Mouse (Mus musculus): ENCODE measurements around the gene Fam71f2.
A peak's percentile ranks its signal among the peaks of the same experiment; 100 is the strongest.

Fam71f2 gene

GRCm38 (mm10) chr6:29279293-29279692 lies at the start of gene Fam71f2:
TSS of gene Fam71f2 (plus strand) at chr6:29279593.
- DNase-seq: no peak

GRCm38 (mm10) chr6:29230386-29230785 lies 49.0 kb upstream of the Fam71f2 start:
- DNase-seq: peak; percentile 78

- DNase-seq: no peak
Observed at GRCm38 (mm10) chr6:29231799-29232198, 47.6 kb upstream of the Fam71f2 start.

GRCm38 (mm10) chr6:29232321-29232720 lies 47.1 kb upstream of the Fam71f2 start:
- no peak for DNase-seq

GRCm38 (mm10) chr6:29233710-29234109 lies 45.7 kb upstream of the Fam71f2 start:
- DNase-seq: no peak

GRCm38 (mm10) chr6:29234272-29234671 lies 45.1 kb upstream of the Fam71f2 start:
- DNase-seq: no peak

GRCm38 (mm10) chr6:29240806-29241205 lies 38.6 kb upstream of the Fam71f2 start:
- DNase-seq: peak; percentile 93

- DNase-seq: no peak
Observed at GRCm38 (mm10) chr6:29241697-29242096, 37.7 kb upstream of the Fam71f2 start.

GRCm38 (mm10) chr6:29242265-29242664 lies 37.1 kb upstream of the Fam71f2 start:
- no peak for DNase-seq

GRCm38 (mm10) chr6:29245272-29246120 lies 33.9 kb upstream of the Fam71f2 start:
- peak; percentile 87 for DNase-seq

- no peak for DNase-seq
Observed at GRCm38 (mm10) chr6:29246183-29246582, 33.2 kb upstream of the Fam71f2 start.

- DNase-seq: no peak
Observed at GRCm38 (mm10) chr6:29246585-29246984, 32.8 kb upstream of the Fam71f2 start.

GRCm38 (mm10) chr6:29247072-29247471 lies 32.3 kb upstream of the Fam71f2 start:
- DNase-seq: no peak

GRCm38 (mm10) chr6:29259418-29259817 lies 20.0 kb upstream of the Fam71f2 start:
- DNase-seq: peak; percentile 63

- peak; percentile 70 for DNase-seq
Observed at GRCm38 (mm10) chr6:29261831-29262230, 17.6 kb upstream of the Fam71f2 start.

GRCm38 (mm10) chr6:29263650-29264455 lies 15.5 kb upstream of the Fam71f2 start:
- DNase-seq: peak; percentile 97

GRCm38 (mm10) chr6:29264456-29264781 lies 15.0 kb upstream of the Fam71f2 start:
- no peak for DNase-seq

- peak; percentile 83 for DNase-seq
Observed at GRCm38 (mm10) chr6:29266936-29267335, 12.5 kb upstream of the Fam71f2 start.

GRCm38 (mm10) chr6:29269006-29269668 lies 10.3 kb upstream of the Fam71f2 start:
- DNase-seq: no peak

GRCm38 (mm10) chr6:29270961-29271360 lies 8.4 kb upstream of the Fam71f2 start:
- DNase-seq: peak; percentile 92

- DNase-seq: peak; percentile 99
Observed at GRCm38 (mm10) chr6:29272312-29273072, 6.9 kb upstream of the Fam71f2 start, which contains the start of gene Hilpda. TSS of gene Hilpda (plus strand) at chr6:29272488.

- DNase-seq: no peak
Observed at GRCm38 (mm10) chr6:29276746-29277145, 2.6 kb upstream of the Fam71f2 start.
